Mouse (Mus musculus) lung, adult 2 months (tissue): Measurements from ENCODE around the gene Serping1.

ENCODE experiments used
- CTCF ChIP-seq: fragments of 200-500 bp; IDR thresholded peaks from 2 replicates; pipeline ENCODE4 v1.5.1; 2011; ENCODE audit warnings: mild to moderate bottlenecking, low read length, control low read depth; ENCODE audit not compliant: insufficient read depth
- POLR2A ChIP-seq: fragments of 200-500 bp; IDR thresholded peaks from 2 replicates; pipeline ENCODE4 v1.6.1; 2011; ENCODE audit warnings: low read depth, mild to moderate bottlenecking, control low read depth, low read length, borderline replicate concordance; ENCODE audit errors: extremely low read depth

GRCm38 (mm10) chr2:84762295-84762694, 12.9 kb downstream of the Serping1 start:
- TF ChIP-seq CTCF (no peak), POLR2A (no peak)
